Comparison of ENCODE assay signal across 11 mouse cellular contexts in the genomic region with DNA sequence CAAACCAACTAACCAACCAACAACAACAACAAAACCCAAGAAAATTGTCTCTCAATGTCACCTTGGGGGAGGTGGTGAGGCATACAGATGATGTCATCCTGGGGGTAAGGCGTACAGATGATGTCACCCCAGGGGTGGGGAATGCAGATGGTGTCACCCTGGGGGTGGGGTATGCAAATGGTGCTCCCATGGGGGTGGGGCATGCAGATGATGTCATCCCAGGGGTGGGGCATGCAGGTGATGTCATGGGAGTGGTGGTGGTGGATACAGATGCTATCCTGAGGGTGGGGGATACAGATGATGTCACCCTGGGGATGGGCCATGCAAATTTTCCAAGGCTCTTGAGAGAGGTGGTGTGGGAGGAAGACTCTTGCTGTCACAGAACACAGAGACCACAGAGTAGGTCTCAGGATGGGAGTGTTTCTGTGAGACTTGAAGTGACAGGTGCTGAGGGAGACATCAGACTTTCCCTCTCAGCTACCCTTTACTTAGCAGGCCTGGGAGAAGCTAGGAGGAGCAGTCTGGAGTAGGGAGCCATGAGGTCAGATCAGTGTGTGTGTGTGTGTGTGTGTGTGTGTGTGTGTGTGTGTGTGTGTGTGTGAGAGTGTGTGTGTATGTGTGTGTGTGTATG.
DNase-seq lines count a peak whose midpoint lies in the region; ATAC-seq and TF ChIP-seq lines count a peak whose summit lies in the region.
"Had no signal": no experiment of that assay in that cellular context is flagged by ENCODE, and none has a peak within 500 bp of the region (broad histone marks: within the 10 kb centered on the region; RNA-seq: fewer than 3 reads in every experiment).

No protein-coding gene starts in this region.

- no peaks in the 10 kb centered on the region for H3K36me3 ChIP-seq in embryonic facial prominence, embryonic 15.5 days
- H3K36me3 ChIP-seq in embryonic facial prominence, embryonic 10.5 days (replicated peaks) = no peaks in the 10 kb centered on the region
- H3K36me3 ChIP-seq in kidney, postnatal 0 days (ENCODE audit: insufficient read depth, low read length) = no peaks in the 10 kb centered on the region
- no peaks in the 10 kb centered on the region for H3K36me3 ChIP-seq in liver, postnatal 0 days (replicated peaks; ENCODE audit: insufficient read depth, low read length)
- no peaks in the 10 kb centered on the region for H3K36me3 ChIP-seq in forebrain, embryonic 14.5 days (ENCODE audit: control insufficient read depth, insufficient read depth, low read length)

- ATAC-seq in embryonic facial prominence, embryonic 15.5 days (ENCODE audit: insufficient number of reproducible peaks, low FRiP score, low TSS enrichment, low read depth) = peak; percentile 47; the same call in 1 of the 2 replicates
- ATAC-seq in kidney, postnatal 0 days (replicated peaks; ENCODE audit: low FRiP score, low read depth) = peak; percentile 54; the same call in 1 of the 2 replicates
- ATAC-seq in liver, postnatal 0 days = peak; percentile 67
- no peak for ATAC-seq in forebrain, embryonic 14.5 days

- H3K4me2 ChIP-seq in embryonic facial prominence, embryonic 15.5 days (replicated peaks) = no peak overlapping the region
- H3K4me2 ChIP-seq in kidney, postnatal 0 days (ENCODE audit: low read length) = no peak overlapping the region
- no peak overlapping the region for H3K4me2 ChIP-seq in liver, postnatal 0 days (ENCODE audit: low read depth, low read length)
- H3K4me2 ChIP-seq in forebrain, embryonic 14.5 days (ENCODE audit: low read length) = no peak overlapping the region

- 81% methylated on average over 1 of the region's 1 CpGs for WGBS in embryonic facial prominence, embryonic 15.5 days
- 91% methylated on average over 1 of the region's 1 CpGs for WGBS in embryonic facial prominence, embryonic 10.5 days
- WGBS in kidney, postnatal 0 days = 95% methylated on average over 1 of the region's 1 CpGs
- WGBS in liver, postnatal 0 days (ENCODE audit: insufficient replicate concordance) = 72% methylated on average over 1 of the region's 1 CpGs
- WGBS in forebrain, embryonic 14.5 days = 88% methylated on average over 1 of the region's 1 CpGs

- TF ChIP-seq EP300 in liver, postnatal 0 days (IDR thresholded peaks at IDR 0.05; ENCODE audit: low read depth) = no peak

- no peaks in the 10 kb centered on the region for H3K27me3 ChIP-seq in embryonic facial prominence, embryonic 15.5 days
- H3K27me3 ChIP-seq in embryonic facial prominence, embryonic 10.5 days (replicated peaks; ENCODE audit: low read depth, poor library complexity, severe bottlenecking) = no peaks in the 10 kb centered on the region
- no peaks in the 10 kb centered on the region for H3K27me3 ChIP-seq in kidney, postnatal 0 days (ENCODE audit: insufficient read depth, low read length)
- no peaks in the 10 kb centered on the region for H3K27me3 ChIP-seq in liver, postnatal 0 days (ENCODE audit: insufficient read depth, low read length)
- no peaks in the 10 kb centered on the region for H3K27me3 ChIP-seq in forebrain, embryonic 14.5 days (replicated peaks; ENCODE audit: control insufficient read depth, insufficient read depth, low read length)

- H3K4me1 ChIP-seq in embryonic facial prominence, embryonic 15.5 days = no peaks in the 10 kb centered on the region
- H3K4me1 ChIP-seq in embryonic facial prominence, embryonic 10.5 days = peaks cover 8% of the 10 kb centered on the region
- no peaks in the 10 kb centered on the region for H3K4me1 ChIP-seq in kidney, postnatal 0 days (replicated peaks; ENCODE audit: insufficient read depth, low read length)
- H3K4me1 ChIP-seq in liver, postnatal 0 days (ENCODE audit: insufficient read depth) = no peaks in the 10 kb centered on the region
- no peaks in the 10 kb centered on the region for H3K4me1 ChIP-seq in forebrain, embryonic 14.5 days (ENCODE audit: control insufficient read depth, insufficient read depth, low read length)

- no peak overlapping the region for H3K4me3 ChIP-seq in embryonic facial prominence, embryonic 15.5 days (replicated peaks)
- no peak overlapping the region for H3K4me3 ChIP-seq in embryonic facial prominence, embryonic 10.5 days
- H3K4me3 ChIP-seq in kidney, postnatal 0 days (replicated peaks; ENCODE audit: low read depth, low read length) = no peak overlapping the region
- no peak overlapping the region for H3K4me3 ChIP-seq in liver, postnatal 0 days (ENCODE audit: low read depth, low read length)
- no peak overlapping the region for H3K4me3 ChIP-seq in forebrain, embryonic 14.5 days (ENCODE audit: low read depth, low read length)

- no peak overlapping the region for H3K27ac ChIP-seq in embryonic facial prominence, embryonic 15.5 days (replicated peaks)
- no peak overlapping the region for H3K27ac ChIP-seq in embryonic facial prominence, embryonic 10.5 days (replicated peaks)
- H3K27ac ChIP-seq in kidney, postnatal 0 days = no peak overlapping the region
- H3K27ac ChIP-seq in liver, postnatal 0 days (ENCODE audit: low read depth) = no peak overlapping the region
- no peak overlapping the region for H3K27ac ChIP-seq in forebrain, embryonic 14.5 days (ENCODE audit: low read depth, low read length)

- H3K9ac ChIP-seq in embryonic facial prominence, embryonic 15.5 days = no peak overlapping the region
- no peak overlapping the region for H3K9ac ChIP-seq in kidney, postnatal 0 days (ENCODE audit: low read depth, low read length)
- H3K9ac ChIP-seq in liver, postnatal 0 days (replicated peaks) = no peak overlapping the region
- no peak overlapping the region for H3K9ac ChIP-seq in forebrain, embryonic 14.5 days (ENCODE audit: low read length)

- H3K9me3 ChIP-seq in embryonic facial prominence, embryonic 15.5 days (replicated peaks) = no peaks in the 10 kb centered on the region
- no peaks in the 10 kb centered on the region for H3K9me3 ChIP-seq in embryonic facial prominence, embryonic 10.5 days
- H3K9me3 ChIP-seq in kidney, postnatal 0 days (replicated peaks; ENCODE audit: low read length) = no peaks in the 10 kb centered on the region
- H3K9me3 ChIP-seq in liver, postnatal 0 days (ENCODE audit: low read length) = no peaks in the 10 kb centered on the region
- no peaks in the 10 kb centered on the region for H3K9me3 ChIP-seq in forebrain, embryonic 14.5 days (replicated peaks; ENCODE audit: control insufficient read depth, low read length)

- no peak for DNase-seq in embryonic facial prominence, embryonic 10.5 days (ENCODE audit: low spot score)
- DNase-seq in kidney, postnatal 0 days (ENCODE audit: low spot score) = no peak
- DNase-seq in kidney, postnatal 14 days = no peak
- peak; percentile 72 for DNase-seq in MN1 (ENCODE audit: low spot score)
- peak; percentile 41 for DNase-seq in liver, postnatal 0 days
- DNase-seq in spleen, postnatal 4 days (ENCODE audit: low spot score in 2 of 2) = no peak
- no peak for DNase-seq in forebrain, embryonic 14.5 days (ENCODE audit: low spot score)
- DNase-seq: kidney, adult 2 months; lung, adult 2 months; thymus, postnatal 14 days had no signal

- TF ChIP-seq CTCF in kidney, postnatal 0 days (IDR thresholded peaks at IDR 0.05; ENCODE audit: low read depth) = no peak
- no peak for TF ChIP-seq CTCF in liver, postnatal 0 days (IDR thresholded peaks at IDR 0.05; ENCODE audit: low read depth)

Comparison
In these comparisons a context has a peak if more than half of its experiments do, and no peak if none do; other contexts are left out.
1. DNase-seq: peak in MN1 (single experiment) and liver, postnatal 0 days (single experiment); none in embryonic facial prominence, embryonic 10.5 days (single experiment), kidney, postnatal 0 days (single experiment), kidney, postnatal 14 days (single experiment), spleen, postnatal 4 days (0 of 2) and forebrain, embryonic 14.5 days (single experiment).